Mouse (Mus musculus) hindlimb bud, embryonic 11.5 days (tissue): ENCODE measurements around the gene Olfr624.
"Not testable (repeated sequence)": the region's sequence is repeated elsewhere in the genome, so short reads cannot be mapped to it uniquely, and the experiment has no call there.

Experiments
- DNase-seq: peaks from one replicate; pipeline ENCODE4 v3.0.0-alpha.2; 2012; ENCODE audit warnings: low read depth, low spot score; ENCODE audit errors: extremely low spot score

Gene Olfr624

DNA sequence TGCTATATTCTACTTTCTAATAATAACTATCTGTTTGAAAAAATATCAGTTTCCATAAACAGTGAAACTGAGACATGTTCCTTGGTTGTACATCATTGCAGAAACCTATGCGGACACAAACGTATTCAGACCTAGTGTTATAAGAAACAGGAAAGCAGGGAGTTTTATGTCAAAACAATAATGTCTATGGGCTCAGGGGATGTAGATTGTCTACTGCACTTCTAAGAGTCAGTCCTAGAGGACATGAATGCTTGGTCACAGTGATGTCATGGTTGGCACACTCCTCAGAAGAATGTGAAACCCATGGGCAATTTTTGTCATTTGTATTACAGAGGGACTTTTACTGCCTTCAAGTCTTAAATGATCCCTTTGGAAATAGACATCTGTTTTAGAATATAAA is at the start of gene Olfr624:
Gene Olfr624 (minus strand): TSS at position 101 of the 400 bp plus-strand sequence.
- no peak for DNase-seq

DNA sequence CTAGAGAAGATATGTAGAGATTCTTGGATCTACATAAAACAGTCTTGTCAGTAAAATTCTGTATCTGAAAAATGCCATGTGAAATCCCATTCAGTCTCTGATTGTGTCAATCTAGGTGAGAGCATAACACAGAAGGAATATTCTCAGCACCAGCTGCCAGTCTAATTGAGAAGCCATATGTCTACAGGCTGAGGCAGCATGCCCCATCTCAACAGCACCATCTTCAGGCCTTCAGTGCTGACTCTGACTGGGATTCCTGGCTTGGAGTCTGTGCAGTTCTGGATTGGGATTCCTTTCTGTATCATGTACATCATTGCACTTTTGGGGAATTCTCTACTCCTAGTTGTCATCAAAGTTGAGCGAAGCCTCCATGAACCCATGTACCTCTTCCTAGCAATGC is 45.4 kb upstream of the Olfr624 start:
- not testable (repeated sequence) for DNase-seq

DNA sequence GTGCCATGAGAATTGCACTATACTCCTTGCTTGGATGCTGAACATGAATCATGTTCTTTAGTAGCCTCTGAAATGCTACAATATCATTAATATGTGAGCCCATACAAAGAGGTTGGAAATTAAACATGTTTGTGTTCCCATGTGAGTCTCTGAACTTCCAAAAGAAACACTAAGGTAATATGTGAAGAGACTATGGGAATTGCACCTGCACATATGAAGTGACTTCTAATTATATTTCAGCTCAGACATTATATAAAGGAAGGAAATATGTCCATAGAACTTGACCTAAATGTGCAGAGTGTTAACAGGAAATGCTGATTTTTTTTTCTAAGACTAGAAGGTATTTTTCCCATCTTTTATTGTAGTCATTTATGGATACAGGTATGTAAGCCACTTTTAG is 43.4 kb upstream of the Olfr624 start, which contains the start of gene Olfr243:
Gene Olfr243 (plus strand): TSS at position 301 of the 400 bp plus-strand sequence.
- no peak for DNase-seq

DNA sequence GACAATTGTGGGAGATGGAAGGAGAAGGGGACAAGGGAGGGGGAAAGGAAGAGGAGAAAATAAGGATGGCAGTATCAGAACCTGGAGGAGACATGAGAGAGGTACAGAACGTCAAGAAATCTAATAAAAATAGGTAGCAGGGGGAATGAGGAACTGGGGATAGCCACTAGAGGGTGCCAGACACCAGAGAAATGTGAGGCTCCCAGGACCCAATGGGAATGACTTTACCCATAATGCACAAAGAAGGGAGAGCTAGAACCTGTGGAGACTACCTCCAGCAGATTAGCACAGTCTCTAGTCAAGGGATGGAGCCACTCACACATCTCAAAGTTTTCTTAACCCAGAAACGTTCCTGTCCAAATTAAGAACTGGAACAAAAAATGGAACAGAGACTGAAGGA is 41.0 kb upstream of the Olfr624 start:
- no peak for DNase-seq

DNA sequence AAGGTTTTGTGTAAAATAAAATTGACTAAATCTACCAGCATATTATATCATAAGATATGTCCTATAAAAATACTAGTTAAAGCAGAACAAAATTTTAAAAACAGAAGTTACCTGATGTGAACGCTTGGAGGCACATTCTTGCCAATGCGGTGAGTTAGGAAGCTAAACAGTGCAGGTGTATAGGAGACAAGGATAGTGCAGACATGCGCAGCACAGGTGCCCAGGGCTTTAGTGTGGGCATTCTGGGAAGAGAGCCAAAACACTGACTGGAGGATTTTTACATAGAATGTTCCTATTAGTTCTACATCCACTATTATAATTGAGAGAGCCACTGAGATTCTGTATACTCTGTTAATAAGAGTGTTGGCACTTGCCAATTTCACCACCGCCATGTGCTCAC is 28.5 kb upstream of the Olfr624 start:
- no peak for DNase-seq

DNA sequence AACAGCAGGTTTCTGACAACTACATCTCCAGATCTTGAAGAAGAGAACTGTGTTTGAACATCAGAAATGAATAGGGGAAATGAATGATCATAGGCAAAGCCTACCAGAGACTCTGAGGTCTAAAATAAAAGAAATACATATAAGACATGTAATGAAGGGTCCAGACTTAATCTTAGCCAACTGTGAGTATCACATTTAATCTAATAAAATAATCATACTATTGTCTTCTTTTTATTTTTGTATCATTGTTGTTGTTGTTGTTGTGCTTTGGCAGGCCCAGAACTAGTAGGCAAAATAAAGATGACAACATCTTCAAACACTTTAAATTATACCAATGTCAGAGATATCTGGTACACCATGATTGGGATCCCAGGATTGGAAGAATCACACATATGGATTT is 11.4 kb upstream of the Olfr624 start, which contains the start of gene Olfr625-ps1:
Gene Olfr625-ps1 (plus strand): TSS at position 301 of the 400 bp plus-strand sequence.
- no peak for DNase-seq

DNA sequence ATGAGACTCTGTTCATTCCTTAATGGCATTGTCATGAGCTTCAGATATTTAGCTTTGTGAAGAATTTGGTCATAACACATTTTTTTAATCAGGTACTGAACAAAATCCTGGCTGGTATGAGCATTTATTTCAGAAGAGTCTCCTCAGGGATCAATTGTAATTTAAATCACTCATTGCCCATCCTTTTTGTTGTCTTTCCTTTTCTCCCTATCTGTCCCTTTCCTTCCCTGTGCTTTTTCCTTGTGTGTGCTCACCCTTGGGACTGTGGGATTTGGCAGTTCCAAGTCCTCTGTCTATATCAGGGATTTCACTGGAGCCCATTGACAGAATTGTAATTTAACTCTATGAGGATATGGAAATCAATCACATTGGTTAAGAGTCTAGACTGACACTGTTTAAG is 7.4 kb downstream of the Olfr624 start, which contains the start of gene Olfr623:
Gene Olfr623 (minus strand): TSS at position 101 of the 400 bp plus-strand sequence.
- no peak for DNase-seq

DNA sequence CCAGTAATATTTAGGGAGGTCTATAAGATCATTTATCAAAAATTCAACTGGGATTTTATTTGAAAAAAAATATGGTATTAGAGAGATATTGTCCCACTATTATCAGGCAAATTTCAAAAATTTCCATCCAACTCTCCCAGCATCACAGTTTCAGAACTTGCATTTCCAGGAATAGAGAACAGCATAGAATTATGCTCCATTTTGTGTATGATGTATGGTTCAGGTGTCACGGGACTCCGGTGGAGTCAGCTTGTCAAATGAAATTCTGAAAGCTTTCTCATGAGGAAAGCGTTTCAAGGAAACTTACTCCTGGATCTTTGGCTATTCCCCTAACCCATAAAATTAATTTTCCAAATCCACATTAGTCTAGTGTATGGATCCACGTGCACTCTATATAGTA is 26.9 kb downstream of the Olfr624 start:
- no peak for DNase-seq

DNA sequence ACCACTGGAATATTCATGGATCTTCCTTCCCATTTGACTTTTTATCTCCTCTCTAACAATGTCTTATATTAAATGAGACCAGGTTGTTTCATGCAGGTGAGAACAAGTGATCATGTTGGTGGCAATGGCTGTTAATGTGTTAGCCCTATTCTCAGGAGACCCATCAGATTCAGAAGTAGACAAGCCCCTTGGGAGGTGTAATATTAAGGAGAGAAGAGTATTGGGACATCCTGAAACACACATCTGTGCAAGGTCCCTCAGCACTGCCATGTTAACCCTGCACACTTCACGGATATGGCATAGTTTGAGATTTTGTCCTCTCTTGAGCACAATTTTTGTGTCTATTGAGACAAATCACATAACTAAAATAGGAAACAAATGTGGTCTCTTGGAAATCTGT is 28.4 kb downstream of the Olfr624 start, which contains the start of gene Olfr622:
Gene Olfr622 (minus strand): TSS at position 101 of the 400 bp plus-strand sequence.
- DNase-seq, result no peak

DNA sequence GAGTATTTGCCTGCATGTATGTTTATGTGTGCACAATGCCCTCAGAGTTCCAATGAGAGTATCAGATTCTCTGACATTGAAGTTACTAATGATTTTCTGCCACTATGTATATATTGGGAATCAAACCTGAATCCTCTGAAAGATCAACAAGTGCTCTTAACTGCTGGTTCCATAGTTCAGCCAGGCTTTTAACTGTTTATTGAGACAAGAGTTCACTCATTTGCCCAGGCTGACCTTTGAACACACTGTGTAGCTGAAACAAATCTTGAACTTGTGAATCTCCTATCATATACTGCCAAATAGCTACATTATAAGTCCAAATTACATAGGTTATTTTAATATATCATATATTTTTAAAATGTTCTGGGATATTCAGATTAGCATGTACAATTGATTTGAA is 34.2 kb downstream of the Olfr624 start:
- DNase-seq, result no peak
